Mouse (Mus musculus): Measurements from ENCODE around the gene Rnf41. TPM values are rescaled to one million over a fixed set of nuclear protein-coding genes. Genes with fewer than 3 reads are reported as not detected.
A peak's percentile ranks its signal among the peaks of the same experiment; 100 is the strongest.

The Rnf41 gene
- polyA plus RNA-seq, 3 experiments from 2014 or later = 25.2 to 42.2 (median 37.9) TPM

DNA sequence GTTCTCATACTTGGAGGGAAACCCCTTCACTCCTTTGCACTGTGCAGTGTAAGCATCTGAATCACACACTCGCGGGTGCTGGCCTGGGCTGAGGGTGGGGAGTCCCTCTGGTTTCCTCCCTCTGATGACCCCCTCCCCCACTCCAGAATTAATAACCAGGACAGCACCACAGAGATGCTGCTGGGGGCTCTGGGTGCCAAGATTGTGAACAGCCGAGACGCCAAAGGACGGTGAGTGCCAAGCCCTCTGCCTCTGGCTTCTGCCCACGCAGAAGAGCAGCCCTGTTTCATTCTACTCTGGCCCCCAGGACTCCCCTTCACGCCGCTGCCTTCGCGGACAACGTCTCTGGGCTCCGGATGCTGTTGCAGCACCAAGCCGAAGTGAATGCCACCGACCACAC, 22.5 kb upstream of the Rnf41 start:
- ATAC-seq = no peak

DNA sequence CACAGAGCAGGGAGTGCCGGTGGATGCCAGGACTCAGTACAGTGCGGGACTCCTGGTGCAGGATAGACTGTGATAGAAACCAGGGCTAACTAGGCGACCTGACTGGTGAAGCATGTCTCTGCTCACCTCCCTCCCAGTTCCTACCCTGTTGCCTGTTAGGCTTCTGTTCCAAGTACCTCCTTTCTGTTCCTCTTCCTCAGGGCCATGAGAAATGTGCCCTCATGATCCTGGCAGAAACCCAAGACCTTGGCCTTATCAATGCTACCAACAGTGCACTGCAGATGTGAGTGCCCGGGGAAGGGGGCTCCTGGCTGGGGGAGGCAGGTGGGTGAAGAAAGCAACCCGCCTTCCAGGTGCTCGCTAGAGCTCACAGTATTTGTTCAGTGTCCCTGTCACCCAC, 21.9 kb upstream of the Rnf41 start:
- ATAC-seq = no peak

DNA sequence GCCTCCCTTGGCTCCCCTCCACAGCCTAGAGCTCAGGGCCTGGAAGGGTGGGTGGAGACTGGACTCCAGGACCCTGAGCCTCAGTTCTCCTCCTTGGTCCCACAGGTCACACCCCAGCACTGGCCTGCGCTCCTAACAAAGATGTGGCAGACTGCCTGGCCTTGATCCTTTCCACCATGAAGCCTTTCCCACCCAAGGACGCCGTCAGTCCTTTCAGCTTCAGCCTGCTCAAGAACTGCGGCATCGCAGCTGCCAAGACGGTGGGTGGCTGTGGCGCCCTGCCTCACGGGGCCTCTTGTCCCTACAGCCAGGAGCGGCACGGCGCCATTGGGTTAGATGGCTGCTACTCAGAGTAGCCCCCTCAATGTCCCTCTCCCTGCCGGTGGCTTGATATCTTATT, 21.1 kb upstream of the Rnf41 start:
- ATAC-seq = no peak

DNA sequence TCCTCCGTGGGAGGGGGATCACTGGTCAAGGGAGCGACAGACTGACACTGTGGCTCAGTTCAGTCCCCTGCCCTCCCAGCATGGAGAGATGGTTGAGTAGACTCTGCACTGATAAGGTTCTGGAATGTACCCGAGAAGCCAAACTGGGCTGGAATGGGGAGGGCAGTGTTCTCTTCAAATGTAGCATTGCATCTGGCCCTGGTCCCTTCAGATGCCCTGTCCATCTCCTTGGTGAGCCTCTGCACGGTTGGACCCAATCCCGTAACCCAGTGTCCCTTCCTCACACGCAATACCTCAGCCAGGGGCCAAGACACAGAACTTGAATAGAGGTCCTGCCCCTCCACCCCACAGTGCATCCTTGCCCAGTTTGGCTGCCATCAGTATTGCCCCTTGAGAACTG, 19.6 kb upstream of the Rnf41 start:
- no peak for ATAC-seq

DNA sequence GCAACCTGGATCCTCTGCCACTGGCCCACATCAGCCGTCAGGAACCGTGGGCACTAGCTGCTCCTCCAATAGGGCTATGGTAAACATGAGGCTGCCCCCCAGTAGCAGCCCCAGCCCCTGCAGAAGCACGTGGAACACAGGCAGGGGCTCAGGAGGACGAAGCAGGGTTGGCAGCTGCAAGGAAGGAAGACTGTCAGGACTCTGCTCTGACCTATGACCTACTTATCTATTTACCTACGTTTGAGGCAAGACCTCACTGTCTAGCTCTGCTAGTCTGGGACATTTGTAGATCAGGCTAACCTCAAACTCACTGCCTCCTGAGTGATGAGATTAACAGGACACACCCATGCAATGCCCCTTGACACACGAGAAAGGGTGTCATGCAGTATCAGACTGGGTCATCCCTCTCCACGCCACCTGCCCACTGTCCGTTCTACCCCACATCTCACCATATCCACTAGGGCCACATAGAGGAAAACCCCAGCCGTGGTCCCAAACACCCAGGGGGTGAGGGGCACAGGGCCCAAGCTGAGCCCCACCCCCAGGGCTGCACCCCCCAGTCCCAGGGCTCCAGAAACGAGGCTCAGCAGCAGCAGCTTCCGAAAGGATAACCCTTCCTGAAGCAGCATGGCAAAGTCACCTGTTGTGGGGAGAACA, 15.3 kb upstream of the Rnf41 start:
- no peak for ATAC-seq

DNA sequence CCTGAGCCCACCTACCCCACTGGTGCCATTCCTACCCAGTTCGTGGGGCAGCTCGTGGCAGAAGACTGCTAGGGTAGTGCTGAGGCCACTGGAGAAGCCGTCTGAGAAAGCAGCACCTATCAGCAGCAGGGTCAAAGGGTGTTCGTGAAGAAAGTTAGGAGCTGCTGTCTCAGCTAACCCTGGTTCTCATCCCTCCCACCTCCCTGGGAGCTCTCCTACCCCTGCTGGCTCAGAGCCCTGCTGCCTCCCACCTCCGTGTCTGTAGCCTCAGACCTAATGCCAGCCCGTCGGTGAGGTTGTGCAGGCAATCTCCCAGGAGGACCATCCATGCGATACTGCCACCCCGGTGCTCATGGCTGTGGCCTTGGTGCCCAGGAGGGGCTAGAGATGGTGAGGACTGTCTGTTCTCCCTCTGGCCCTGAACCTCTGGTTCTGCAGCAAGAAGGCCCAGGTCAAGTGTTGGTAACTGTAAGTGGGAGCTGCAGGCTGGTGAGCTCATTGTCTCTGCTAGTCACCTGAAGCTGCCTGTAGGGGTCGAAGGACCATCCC, 14.7 kb upstream of the Rnf41 start:
- ATAC-seq = no peak

DNA sequence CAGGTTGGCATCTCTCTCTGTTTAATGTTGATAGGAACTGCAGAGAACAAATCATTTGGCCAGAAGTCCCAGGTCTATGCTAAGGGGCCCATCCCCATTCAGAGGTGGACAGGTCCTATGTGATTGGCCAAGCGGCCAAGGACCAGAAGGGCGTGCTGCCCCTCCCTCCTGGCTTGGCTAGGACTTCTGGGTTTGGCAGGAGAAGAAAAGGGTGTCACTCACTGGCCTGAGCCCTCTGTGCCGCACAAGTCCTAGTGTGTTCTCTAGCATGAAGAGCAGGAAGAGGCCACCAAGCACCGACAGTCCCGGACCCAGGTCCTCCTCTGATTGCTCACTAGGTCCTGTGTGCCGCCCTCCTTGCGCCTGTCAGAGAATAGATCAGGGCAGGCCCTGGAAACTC, 14.0 kb upstream of the Rnf41 start:
- no peak for ATAC-seq

DNA sequence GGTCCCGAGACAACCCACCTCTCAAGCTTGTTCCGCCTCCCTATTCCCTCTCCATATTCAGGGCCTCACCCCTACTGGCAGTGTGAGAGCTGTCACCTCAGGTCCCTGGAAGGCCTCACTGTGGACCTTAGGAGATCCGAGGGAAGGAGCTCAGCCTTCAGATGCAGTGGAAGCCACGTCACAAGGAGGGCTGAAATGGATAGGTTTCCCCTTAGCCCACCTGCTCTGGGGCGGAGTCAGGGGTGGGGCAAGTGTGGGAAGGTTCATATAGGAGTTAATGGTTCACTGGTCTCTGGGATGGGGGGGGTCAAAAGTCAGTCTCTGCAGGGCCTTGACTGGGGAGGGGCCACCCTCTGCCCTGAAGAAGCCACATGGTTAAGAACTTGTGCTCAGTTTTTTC, 11.1 kb upstream of the Rnf41 start:
- no peak for ATAC-seq

DNA sequence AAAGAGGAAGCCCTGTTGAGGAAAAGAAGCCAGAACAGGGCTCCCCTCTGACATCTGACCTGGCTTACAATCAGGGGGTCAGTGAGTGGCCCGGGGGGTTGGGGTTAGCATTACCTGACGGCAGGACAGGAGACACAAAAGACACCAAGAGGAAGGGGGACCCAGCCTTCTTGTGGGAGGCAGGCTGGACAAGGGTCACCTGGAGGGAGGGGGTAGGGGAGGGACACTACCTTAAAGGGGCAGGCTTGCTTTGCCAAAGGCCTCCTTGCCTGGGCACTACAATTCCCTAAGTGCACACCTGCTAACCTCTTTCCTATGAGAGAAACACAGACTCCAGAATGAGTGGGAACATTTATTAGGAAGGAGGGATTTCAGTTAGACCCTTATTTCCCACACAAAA, 10.4 kb upstream of the Rnf41 start, which contains the start of gene Slc39a5:
TSS of gene Slc39a5 (minus strand) at position 174 of the 400 bp plus-strand sequence.
- ATAC-seq = no peak

DNA sequence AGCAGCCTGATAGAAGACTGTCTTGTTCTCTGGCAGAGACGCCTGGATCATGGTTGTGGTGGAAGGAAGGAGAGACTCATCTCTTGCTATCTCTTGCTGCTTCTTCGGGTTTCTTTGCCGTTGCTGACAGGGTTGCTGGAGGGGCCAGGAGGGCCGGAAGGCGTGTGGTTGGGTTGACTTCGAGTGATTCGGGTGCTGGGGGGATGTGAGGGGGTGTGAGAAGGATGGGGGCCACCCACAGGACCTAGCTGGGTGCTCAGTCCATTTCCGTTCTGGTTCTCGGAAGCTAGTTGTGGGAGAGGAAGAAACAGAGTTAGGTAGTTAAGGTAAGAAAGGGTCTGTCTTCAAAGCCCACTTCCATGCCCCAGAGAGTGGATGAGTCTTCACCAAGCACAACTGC, 9.8 kb upstream of the Rnf41 start:
- ATAC-seq = peak; percentile 56

DNA sequence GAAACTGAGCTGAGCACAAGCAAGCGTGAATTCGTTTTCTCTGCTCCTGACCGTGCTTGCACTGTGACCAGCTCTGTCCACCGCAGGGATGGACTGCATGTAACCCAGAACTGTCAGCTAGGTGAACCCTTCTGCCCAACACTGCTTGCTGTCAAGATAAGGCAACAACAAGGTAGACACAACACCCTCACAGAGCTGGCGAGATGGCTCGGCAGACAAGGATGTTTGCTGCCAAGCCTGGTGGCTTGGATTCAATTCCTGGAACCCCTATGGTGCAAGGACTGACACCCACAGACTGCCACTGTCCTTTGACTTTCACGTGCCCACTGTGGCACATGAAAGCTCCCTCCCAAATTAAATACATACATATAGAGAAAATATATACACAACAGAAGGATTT, 7.5 kb upstream of the Rnf41 start:
- no peak for ATAC-seq

DNA sequence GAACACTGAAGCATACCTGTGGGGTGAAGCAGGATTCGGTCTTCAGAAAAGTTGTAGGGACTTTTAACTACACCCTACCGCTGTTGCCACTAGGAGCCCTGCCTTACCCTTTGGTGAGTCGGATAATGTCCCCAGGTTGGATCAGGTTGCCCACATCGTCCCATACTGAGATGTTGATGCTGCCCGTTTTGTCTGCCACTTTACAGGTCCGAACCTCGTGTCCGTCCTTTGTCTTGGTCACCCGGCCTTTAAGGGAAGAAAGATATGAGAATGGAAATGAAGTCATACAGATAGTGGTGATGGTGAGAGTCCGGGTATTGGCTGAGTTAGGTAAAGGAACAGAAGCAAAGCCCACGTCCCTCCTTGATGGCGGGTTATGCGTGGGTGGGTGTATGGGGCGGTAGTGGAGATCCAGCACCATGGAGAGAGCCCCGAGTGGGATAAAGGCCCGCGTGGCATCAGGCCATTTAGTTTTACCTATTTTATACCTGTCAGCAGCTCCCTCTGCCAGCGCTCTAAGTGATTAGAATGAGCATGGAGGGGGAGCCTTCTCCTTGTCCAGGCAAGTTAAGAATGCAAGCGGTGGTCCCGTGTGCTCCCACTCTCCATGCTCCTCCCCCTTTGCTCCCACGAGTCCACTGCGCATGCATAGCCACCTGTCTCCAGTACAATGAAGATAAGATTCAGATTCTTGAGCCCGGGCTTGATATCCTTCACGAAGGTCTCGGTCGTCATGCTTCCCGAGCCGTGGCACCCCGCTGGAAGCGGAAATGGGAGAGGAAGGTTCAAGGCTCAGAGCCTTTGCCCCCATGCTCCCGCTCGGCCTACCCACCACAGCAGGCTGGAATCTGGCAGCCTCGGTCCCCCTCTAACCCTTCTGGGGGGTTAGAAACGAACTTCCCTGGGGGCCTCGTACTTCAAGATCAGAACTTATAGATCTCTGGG, 2.6 kb upstream of the Rnf41 start:
- no peak for ATAC-seq

DNA sequence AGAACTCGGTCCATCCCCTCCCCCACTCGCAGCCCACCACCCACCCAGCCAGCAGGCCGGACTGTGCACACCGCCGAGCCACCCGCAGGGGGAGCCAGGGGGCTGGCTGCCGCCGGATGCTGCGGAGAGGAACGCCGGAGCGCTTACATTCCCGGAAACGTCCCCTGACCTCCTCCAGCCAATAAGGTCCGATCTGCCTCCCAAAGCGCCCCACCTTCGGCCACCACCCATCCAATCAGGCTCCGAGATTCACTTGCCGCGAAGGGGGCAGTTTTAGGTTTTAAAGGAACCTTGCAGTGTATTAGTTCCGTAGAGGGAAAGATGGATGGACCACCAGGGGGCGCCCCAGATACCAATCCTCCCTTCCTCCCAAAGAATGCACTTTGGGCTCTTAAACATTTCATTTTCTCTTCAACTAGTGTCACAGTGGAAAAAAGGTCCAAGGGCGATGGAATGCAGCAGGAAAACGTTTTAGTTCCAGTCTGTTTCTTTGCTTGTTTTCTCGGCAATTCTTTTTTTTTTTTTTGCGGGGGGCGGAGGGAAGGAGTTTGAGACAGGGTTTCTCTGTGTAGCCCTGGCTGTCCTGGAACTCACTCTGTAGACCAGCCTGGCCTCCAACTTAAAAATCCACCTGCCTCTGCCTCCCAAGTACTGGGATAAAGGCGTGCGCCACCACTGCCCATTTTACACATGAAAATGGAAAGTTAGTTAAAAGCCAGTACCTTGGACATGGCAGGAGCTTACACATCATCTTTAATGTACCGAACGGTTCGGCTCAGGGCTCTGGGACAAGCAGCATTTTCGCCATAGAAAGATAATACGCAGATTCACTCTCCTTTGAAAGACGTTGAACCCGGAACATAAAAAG, 1.5 kb upstream of the Rnf41 start:
- peak; percentile 90 for ATAC-seq

DNA sequence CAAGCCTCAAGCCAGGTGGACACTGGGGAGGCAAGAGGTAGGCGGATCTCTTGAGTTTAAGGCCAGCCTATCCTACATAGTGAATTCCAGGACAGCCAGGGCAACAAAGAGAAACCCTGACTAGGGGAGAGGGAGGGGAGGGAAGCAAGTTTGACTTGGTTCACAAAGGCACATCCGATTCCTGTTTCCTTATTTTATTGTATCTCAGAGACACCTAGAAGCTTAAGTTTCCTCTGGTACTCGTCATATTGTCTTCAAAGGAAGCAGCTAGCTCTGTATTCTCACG, 954 bp upstream of the Rnf41 start:
- ATAC-seq = no peak

DNA sequence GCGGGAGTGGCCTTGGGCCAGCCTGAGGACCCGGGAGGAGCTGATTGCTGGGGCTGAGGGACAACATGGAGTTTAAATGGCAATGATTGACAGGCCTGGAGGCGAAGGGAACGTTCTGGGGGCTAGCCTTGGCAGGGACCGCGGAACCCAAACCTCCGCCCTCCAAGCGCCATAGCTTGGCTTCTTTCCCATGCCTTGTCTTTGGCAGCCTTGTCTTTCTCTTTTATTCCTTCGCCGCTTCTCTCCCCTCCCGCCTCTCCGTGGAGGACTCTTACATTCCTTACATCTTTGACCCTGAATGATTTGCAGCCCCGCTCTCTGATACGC, 561 bp downstream of the Rnf41 start:
- no peak for ATAC-seq

DNA sequence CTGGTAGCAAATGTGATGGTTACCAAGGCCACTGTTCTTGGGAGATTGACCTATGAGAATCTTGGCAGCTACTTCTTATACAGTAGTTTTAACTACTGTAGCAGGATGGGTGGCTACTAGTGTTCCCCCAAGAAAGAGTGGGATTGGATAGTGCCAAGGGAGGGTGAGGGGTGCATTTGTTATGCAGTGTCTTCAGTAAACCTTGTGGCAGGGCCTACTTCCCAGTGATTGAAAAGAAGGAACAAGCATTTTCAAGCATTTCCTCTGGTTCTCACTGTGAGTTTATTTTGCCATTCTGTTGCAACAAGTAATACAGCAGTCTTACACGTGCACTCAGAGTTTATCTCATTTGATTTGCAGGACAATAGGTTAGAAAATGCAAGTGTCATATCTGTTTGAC, 1.1 kb downstream of the Rnf41 start:
- no peak for ATAC-seq

DNA sequence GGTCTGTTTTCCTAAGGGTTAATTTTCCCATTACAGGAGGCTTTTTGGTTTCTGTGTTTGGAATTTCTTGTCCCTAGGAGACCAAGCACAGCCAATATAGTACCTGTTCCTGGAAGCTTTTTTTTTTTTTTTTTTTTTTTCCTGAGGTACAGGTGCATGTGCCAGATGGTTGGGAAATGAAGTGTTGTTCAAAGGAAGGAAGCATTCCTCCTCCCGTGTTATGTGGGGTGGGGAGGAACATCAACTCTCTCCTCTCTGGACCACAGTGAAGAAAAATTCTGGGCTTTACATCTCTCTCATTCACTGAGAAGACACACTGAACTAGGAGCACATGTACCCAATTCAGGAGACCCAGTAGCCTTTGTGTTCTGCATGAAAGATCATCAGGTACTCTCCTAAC, 1.6 kb downstream of the Rnf41 start:
- ATAC-seq = no peak

DNA sequence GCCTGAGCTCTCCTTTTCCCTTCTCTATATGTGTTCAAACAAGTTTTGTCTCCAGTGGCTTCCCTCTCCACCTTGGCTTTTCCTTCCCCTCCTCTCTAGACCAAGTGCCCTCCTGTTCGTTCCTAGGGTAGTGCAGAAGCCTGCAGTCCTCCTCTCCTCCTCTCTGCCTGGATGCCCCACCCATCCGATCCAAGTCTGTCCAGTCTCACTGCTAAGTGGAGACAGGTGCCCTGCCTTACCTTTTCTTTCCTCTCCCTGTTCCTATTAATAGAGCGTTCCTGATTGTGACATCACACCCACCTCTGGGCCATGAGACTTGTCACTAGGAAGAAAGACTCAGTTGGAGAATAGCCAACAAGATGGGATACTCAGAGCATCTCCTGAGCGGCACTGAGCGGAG, 3.4 kb downstream of the Rnf41 start:
- no peak for ATAC-seq

DNA sequence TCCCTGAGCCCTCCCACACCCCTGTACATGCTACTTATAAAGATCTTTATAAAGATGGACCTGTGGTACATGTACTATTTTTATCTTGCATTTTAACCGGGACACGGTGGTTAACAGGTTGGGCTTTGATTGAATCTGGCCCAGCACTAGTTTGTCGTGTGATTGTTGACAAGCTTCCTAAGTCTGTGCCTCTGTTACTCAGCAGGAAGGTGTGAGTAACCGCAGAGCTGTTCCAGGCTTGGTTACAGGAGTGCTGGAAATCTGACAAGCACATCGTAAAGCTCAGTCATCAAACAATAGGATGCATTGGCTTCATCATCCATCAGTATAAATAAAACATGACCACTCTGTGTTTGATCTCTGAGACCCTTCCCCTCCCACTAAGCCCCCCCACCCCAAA, 11.0 kb downstream of the Rnf41 start:
- no peak for ATAC-seq

DNA sequence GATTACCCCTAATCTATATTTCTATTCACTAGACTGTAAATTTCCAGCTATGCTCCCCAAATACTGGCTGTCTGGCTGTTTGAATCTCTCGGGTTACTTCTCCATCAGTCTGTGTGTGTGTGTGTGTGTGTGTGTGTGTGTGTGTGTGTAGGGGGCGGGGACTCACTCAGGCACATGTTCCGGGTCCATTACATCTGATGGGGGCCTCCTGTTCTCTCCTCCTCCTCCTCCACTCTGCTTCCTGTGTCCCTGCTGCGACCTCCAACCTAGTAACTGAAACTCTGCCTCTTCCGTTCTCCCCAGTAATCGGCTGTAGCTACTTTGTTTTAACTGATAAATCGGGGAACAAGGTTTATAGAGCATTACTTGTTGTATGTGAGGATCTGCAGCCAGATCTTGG, 13.1 kb downstream of the Rnf41 start:
- ATAC-seq = peak; percentile 95

DNA sequence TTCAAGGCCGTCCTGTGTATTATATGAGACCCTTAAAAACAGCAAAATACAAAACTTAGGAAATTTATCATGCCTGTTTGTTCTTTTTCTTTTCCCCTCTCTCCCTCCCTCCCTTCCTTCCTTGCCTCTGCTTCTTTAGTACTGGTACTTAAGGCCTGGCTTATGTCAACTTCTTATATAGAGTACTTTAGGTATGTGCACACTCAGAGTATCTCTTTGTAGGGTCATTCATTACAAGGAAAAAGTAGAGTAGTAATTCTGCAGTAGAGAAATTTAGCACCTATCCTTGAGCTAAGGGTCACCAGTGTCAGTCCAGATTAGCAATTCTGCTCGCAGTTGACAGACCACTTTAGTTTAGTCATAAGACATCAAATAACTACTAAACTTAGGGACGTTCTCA, 13.8 kb downstream of the Rnf41 start:
- no peak for ATAC-seq

DNA sequence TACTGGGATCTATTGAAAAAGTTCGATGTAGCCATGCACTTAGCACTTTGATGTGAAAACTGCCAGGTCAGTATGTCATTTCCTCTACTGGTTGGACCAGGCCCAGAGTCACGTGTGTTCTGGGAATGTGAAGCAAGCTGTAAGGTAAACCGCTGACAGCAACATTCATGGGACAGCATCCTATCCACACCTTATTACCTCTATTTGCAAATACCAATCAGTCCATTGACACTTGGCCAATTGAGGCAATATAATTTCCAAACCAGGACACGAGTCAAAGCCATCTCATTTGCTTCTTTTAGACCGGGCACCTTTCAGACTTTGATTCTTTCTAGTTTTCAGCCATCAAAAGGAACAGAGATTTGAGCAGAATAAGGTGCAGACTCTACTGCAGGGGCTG, 17.6 kb downstream of the Rnf41 start:
- ATAC-seq = no peak

DNA sequence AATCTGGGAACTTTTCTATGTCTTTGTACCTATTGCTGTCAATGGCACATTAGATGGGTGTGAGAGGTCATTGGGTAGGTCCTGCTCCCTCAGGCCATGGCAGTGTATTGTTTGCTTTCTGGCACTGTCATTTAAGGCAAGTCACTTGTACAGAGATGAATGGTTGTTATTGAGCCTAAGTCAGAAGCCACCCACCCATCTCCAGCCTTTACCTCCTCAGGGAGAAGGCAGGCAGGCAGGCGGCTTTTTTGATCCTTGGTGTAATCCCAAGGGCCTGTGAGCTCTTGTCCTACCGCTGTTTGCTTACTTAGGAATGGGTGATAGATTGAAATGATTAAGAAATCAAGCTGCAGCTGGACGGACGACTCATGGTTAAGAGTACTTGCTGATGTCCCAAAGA, 18.0 kb downstream of the Rnf41 start:
- no peak for ATAC-seq
